Mouse (Mus musculus) spleen, postnatal 4 days (tissue): ENCODE results near the gene Vmn2r96.
"Not testable (repeated sequence)": the region's sequence is repeated elsewhere in the genome, so short reads cannot be mapped to it uniquely, and the experiment has no call there.

ENCODE experiments used
- DNase-seq, 2 experiments: peaks; one replicate each; pipeline ENCODE4 v3.0.0; 2022; ENCODE audit warnings: low spot score in 2 of 2

Gene Vmn2r96

GRCm38 (mm10) chr17:18572851-18573250, at the start of gene Vmn2r96:
Gene Vmn2r96, plus strand, starts transcription at chr17:18573151.
- DNase-seq, result not testable (repeated sequence)

- DNase-seq, result no peak
Measured at GRCm38 (mm10) chr17:18523371-18523770, 49.6 kb upstream of the Vmn2r96 start.

GRCm38 (mm10) chr17:18523991-18524390, 49.0 kb upstream of the Vmn2r96 start:
- DNase-seq, result no peak

GRCm38 (mm10) chr17:18558212-18559158, 14.5 kb upstream of the Vmn2r96 start:
- DNase-seq, result peak in 1 of 2 experiments; percentile 12

GRCm38 (mm10) chr17:18566186-18566585, 6.8 kb upstream of the Vmn2r96 start:
- DNase-seq, result not testable (repeated sequence)

- DNase-seq, result not testable (repeated sequence)
Measured at GRCm38 (mm10) chr17:18615151-18615550, 42.2 kb downstream of the Vmn2r96 start.

- DNase-seq, result no peak
Measured at GRCm38 (mm10) chr17:18626532-18626931, 53.6 kb downstream of the Vmn2r96 start.
